Mouse (Mus musculus) CD4-positive helper T cell, adult 2 months (primary cell): ENCODE results near the gene Gm20937.
"Not testable (repeated sequence)": the region's sequence is repeated elsewhere in the genome, so short reads cannot be mapped to it uniquely, and the experiment has no call there.

ENCODE experiments used
- DNase-seq: peaks from one replicate; pipeline ENCODE4 v3.0.0-alpha.2; 2012; ENCODE audit warnings: low read depth, missing footprints, low spot score

Gene Gm20937

GRCm38 (mm10) chrY:68294798-68295197 lies at the start of gene Gm20937:
TSS of gene Gm20937 (minus strand) at chrY:68294898.
- DNase-seq: not testable (repeated sequence)
